Mouse (Mus musculus) C2C12 (cell line): Measurements from ENCODE around the gene Gm20388. TPM values are rescaled to one million over a fixed set of nuclear protein-coding genes. Genes with fewer than 3 reads are reported as not detected.

ENCODE experiments used
- H3K27me3 ChIP-seq: one replicate; pipeline ENCODE4 v1.6.1; 2011; ENCODE audit not compliant: control insufficient read depth, insufficient read depth, insufficient read length
- H3K36me3 ChIP-seq: one replicate; pipeline ENCODE4 v1.6.1; 2011; ENCODE audit not compliant: control insufficient read depth, insufficient read depth
- H3K4me3 ChIP-seq: one replicate; pipeline ENCODE4 v1.5.1; 2011; ENCODE audit warnings: mild to moderate bottlenecking, control low read depth; ENCODE audit not compliant: poor library complexity, insufficient read depth, severe bottlenecking
- H3K79me2 ChIP-seq: one replicate; pipeline ENCODE4 v1.6.1; 2011; ENCODE audit not compliant: control insufficient read depth, insufficient read depth
- H3K79me3 ChIP-seq: one replicate; pipeline ENCODE4 v1.6.1; 2011; ENCODE audit warnings: low read depth, control low read depth
- H3ac ChIP-seq: one replicate; pipeline ENCODE3; 2011; ENCODE audit warnings: low read depth; ENCODE audit not compliant: control insufficient read depth, insufficient read length
- CEBPB ChIP-seq: IDR thresholded peaks from one replicate; pipeline ENCODE4 v1.6.1; 2011; ENCODE audit warnings: low read depth, mild to moderate bottlenecking, control low read depth, moderate library complexity
- CTCF ChIP-seq: IDR thresholded peaks from one replicate; pipeline ENCODE4 v1.5.1; 2011; ENCODE audit not compliant: control insufficient read depth, insufficient read depth, insufficient read length
- FOSL1 ChIP-seq: IDR thresholded peaks from one replicate; pipeline ENCODE4 v1.8.0; 2011; ENCODE audit warnings: mild to moderate bottlenecking, low read length; ENCODE audit not compliant: poor library complexity, insufficient read depth, severe bottlenecking
- MAX ChIP-seq: IDR thresholded peaks from one replicate; pipeline ENCODE4 v1.6.1; 2011; ENCODE audit warnings: mild to moderate bottlenecking, control low read depth
- MYOD1 ChIP-seq: IDR thresholded peaks from one replicate; pipeline ENCODE4 v1.6.1; 2011; ENCODE audit warnings: low read depth; ENCODE audit not compliant: control insufficient read depth, insufficient read length
- MYOG ChIP-seq: IDR thresholded peaks from one replicate; pipeline ENCODE4 v1.6.1; 2011; ENCODE audit not compliant: control insufficient read depth, insufficient read length; ENCODE audit errors: extremely low read depth
- USF1 ChIP-seq: IDR thresholded peaks from one replicate; pipeline ENCODE4 v1.6.1; 2011; ENCODE audit warnings: low read depth, mild to moderate bottlenecking, control low read depth, moderate library complexity
- polyA plus RNA-seq: library from polyadenylated mRNA; unstranded; fragments of >200 nt; fragmentation: generic; extraction: Trizol; gene quantifications from one replicate; pipeline ENCODE4 v1.2.1, GENCODE M21; 2012; ENCODE audit warnings: missing spikeins

Gene Gm20388
- polyA plus RNA-seq, 1 experiment = 15.0 TPM

GRCm38 (mm10) chr8:122001339-122002115 is 2090.9 kb downstream of the Gm20388 start:
- TF ChIP-seq USF1 = no peak
- TF ChIP-seq MYOD1 = no peak
- no peak for TF ChIP-seq MAX
- TF ChIP-seq CTCF = no peak
- TF ChIP-seq MYOG = no peak
- TF ChIP-seq FOSL1 = no peak
- no peak for TF ChIP-seq CEBPB
- no peaks in the 10 kb centered on the region for H3K79me2 ChIP-seq
- H3K27me3 ChIP-seq = no peaks in the 10 kb centered on the region
- peaks cover 28% of the 10 kb centered on the region for H3K36me3 ChIP-seq
- no peak overlapping the region for H3K4me3 ChIP-seq
- no peak overlapping the region for H3ac ChIP-seq
- H3K79me3 ChIP-seq = no peaks in the 10 kb centered on the region

GRCm38 (mm10) chr8:122003646-122004045 is 2093.0 kb downstream of the Gm20388 start:
- Histone ChIP-seq H3K79me3 (no peaks in the 10 kb centered on the region), H3K79me2 (no peaks in the 10 kb centered on the region), H3ac (no peak overlapping the region), H3K27me3 (no peaks in the 10 kb centered on the region), H3K4me3 (no peak overlapping the region), H3K36me3 (peaks cover 34% of the 10 kb centered on the region)
- no peak for TF ChIP-seq CEBPB
- no peak for TF ChIP-seq MYOD1
- TF ChIP-seq MAX = no peak

GRCm38 (mm10) chr8:122004131-122004530 is 2093.5 kb downstream of the Gm20388 start:
- Histone ChIP-seq H3K79me3 (no peaks in the 10 kb centered on the region), H3K36me3 (peaks cover 33% of the 10 kb centered on the region)

GRCm38 (mm10) chr8:122005422-122006204 is 2095.0 kb downstream of the Gm20388 start:
- Histone ChIP-seq H3K4me3 (no peak overlapping the region), H3K79me3 (no peaks in the 10 kb centered on the region), H3K36me3 (peaks cover 26% of the 10 kb centered on the region), H3K79me2 (no peaks in the 10 kb centered on the region), H3K27me3 (no peaks in the 10 kb centered on the region), H3ac (no peak overlapping the region)
- no peak for TF ChIP-seq MYOD1
- TF ChIP-seq CTCF = no peak
- TF ChIP-seq MAX = no peak
- no peak for TF ChIP-seq FOSL1
- TF ChIP-seq CEBPB = no peak
- no peak for TF ChIP-seq USF1
- no peak for TF ChIP-seq MYOG

More at GRCm38 (mm10) chr8:122004131-122004530, 2093.5 kb downstream of the Gm20388 start:
- TF ChIP-seq USF1 = no peak
- TF ChIP-seq MAX = no peak
- no peak for TF ChIP-seq FOSL1
- no peak for TF ChIP-seq MYOD1
- no peak for TF ChIP-seq MYOG
- no peak for TF ChIP-seq CTCF
- no peak for TF ChIP-seq CEBPB
- Histone ChIP-seq H3K27me3 (no peaks in the 10 kb centered on the region), H3ac (no peak overlapping the region), H3K79me2 (no peaks in the 10 kb centered on the region), H3K4me3 (no peak overlapping the region)

GRCm38 (mm10) chr8:122006688-122007484 is 2096.2 kb downstream of the Gm20388 start:
- H3K27me3 ChIP-seq = no peaks in the 10 kb centered on the region
- H3K79me2 ChIP-seq = no peaks in the 10 kb centered on the region
- TF ChIP-seq MAX = no peak
- no peak for TF ChIP-seq FOSL1
- TF ChIP-seq MYOG = no peak
- TF ChIP-seq CEBPB = no peak
- no peak for TF ChIP-seq MYOD1
- no peak for TF ChIP-seq USF1
- no peak for TF ChIP-seq CTCF
- no peaks in the 10 kb centered on the region for H3K79me3 ChIP-seq
- H3K36me3 ChIP-seq = peaks cover 26% of the 10 kb centered on the region
- H3ac ChIP-seq = no peak overlapping the region
- no peak overlapping the region for H3K4me3 ChIP-seq
